Mouse (Mus musculus): Measurements from ENCODE around the gene Golt1a. TPM values are rescaled to one million over a fixed set of nuclear protein-coding genes. Genes with fewer than 3 reads are reported as not detected.

The Golt1a gene
- polyA plus RNA-seq, 1 experiment from 2014 or later = not detected

- Histone ChIP-seq H3K9ac (ENCODE audit: low read length) (no peak overlapping the region), H3K9me3 (ENCODE audit: control insufficient read depth, low read length) (no peaks in the 10 kb centered on the region), H3K4me3 (ENCODE audit: low read depth, low read length) (no peak overlapping the region), H3K27me3 (ENCODE audit: control insufficient read depth, insufficient read depth, low read length) (no peaks in the 10 kb centered on the region), H3K4me1 (ENCODE audit: control insufficient read depth, insufficient read depth, low read length) (peaks cover 18% of the 10 kb centered on the region), H3K36me3 (ENCODE audit: control insufficient read depth, insufficient read depth, low read length) (no peaks in the 10 kb centered on the region), H3K27ac (ENCODE audit: low read depth, low read length) (no peak overlapping the region), H3K4me2 (no peak overlapping the region)
- WGBS = 71% methylated on average over 8 of the region's 8 CpGs
- no peak for ATAC-seq (ENCODE audit: low FRiP score)
- no peak for DNase-seq (ENCODE audit: low spot score, missing footprints)
Measured at GRCm38 (mm10) chr1:133372113-133372512, 62.5 kb downstream of the Golt1a start.

Other genes with a start within 250 kb of the Golt1a start
- 49.5 and 53.0 TPM in 2 replicates for gene Ppp1r15b, start 178.7 kb upstream of the Golt1a start, polyA plus RNA-seq (2014; fragmentation: Nextera tagmentation; extraction: Ambion mirVana)
- gene Plekha6, start 145.6 kb upstream of the Golt1a start, polyA plus RNA-seq (2014; fragmentation: Nextera tagmentation; extraction: Ambion mirVana) = 15.7 and 17.0 TPM in 2 replicates
- not detected in 2 replicates for gene Kiss1, start 12.1 kb downstream of the Golt1a start, polyA plus RNA-seq (2014; fragmentation: Nextera tagmentation; extraction: Ambion mirVana)
- not detected in 2 replicates for gene Ren1, start 40.7 kb downstream of the Golt1a start, polyA plus RNA-seq (2014; fragmentation: Nextera tagmentation; extraction: Ambion mirVana)
- gene Etnk2, start 53.8 kb downstream of the Golt1a start, polyA plus RNA-seq (2014; fragmentation: Nextera tagmentation; extraction: Ambion mirVana) = 2.1 and 2.5 TPM in 2 replicates
- 22.3 and 23.9 TPM in 2 replicates for gene Sox13, start 114.6 kb downstream of the Golt1a start, polyA plus RNA-seq (2014; fragmentation: Nextera tagmentation; extraction: Ambion mirVana)